8 mouse cellular contexts compared by ENCODE assay signal in the genomic region with DNA sequence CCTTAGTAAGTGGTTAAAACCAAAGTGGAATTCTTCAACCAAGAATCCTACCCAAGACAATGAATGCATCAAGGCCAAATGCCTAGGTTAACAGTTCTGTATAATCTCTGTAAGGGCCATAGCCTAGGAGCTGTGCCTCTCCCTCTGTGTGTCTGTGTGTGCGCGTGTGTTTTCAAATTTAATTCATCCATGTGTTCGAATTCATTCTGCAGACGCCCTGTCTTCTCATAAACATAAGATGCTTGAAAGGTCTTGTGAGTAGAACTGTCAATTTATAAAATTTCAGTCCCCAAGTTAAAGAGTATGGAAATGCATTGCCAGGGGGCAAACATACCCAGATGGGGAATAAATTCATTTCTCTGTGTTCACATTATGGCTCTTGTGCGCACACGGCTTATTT. TPM values are rescaled to one million over a fixed set of nuclear protein-coding genes. Genes with fewer than 3 reads are reported as not detected.
DNase-seq lines count a peak whose midpoint lies in the region; ATAC-seq and TF ChIP-seq lines count a peak whose summit lies in the region.
"Had no signal": no experiment of that assay in that cellular context is flagged by ENCODE, and none has a peak within 500 bp of the region (broad histone marks: within the 10 kb centered on the region; RNA-seq: fewer than 3 reads in every experiment).

No protein-coding gene starts in this region.

- no peaks in the 10 kb centered on the region for H3K27me3 ChIP-seq in forebrain, embryonic 16.5 days (replicated peaks; ENCODE audit: control insufficient read depth, insufficient read depth, low read length)
- peaks cover 9% of the 10 kb centered on the region; the same call in 1 of the 2 replicates for H3K27me3 ChIP-seq in limb, embryonic 12.5 days

- H3K9ac ChIP-seq in forebrain, embryonic 16.5 days (replicated peaks; ENCODE audit: low read depth, low read length): peak overlapping the region; percentile 68
- H3K9ac ChIP-seq in limb, embryonic 12.5 days (replicated peaks): peak overlapping the region; percentile 48

- no peak for TF ChIP-seq CTCF in lung, adult 2 months (IDR thresholded peaks at IDR 0.05; ENCODE audit: insufficient read depth, low read length)

- no peaks in the 10 kb centered on the region for H3K9me3 ChIP-seq in forebrain, embryonic 16.5 days (ENCODE audit: control insufficient read depth, low read length)
- H3K9me3 ChIP-seq in limb, embryonic 12.5 days: no peaks in the 10 kb centered on the region

- WGBS in lung, adult 2 months: 50% methylated on average over 6 of the region's 6 CpGs
- 5% methylated on average over 6 of the region's 6 CpGs for WGBS in forebrain, embryonic 16.5 days
- 18% methylated on average over 6 of the region's 6 CpGs for WGBS in limb, embryonic 12.5 days

- ATAC-seq in forebrain, embryonic 16.5 days: no peak
- no peak for ATAC-seq in limb, embryonic 12.5 days (ENCODE audit: insufficient number of reproducible peaks, insufficient read depth, low FRiP score, low TSS enrichment, low read depth)

- peak overlapping the region; percentile 78 for H3K4me2 ChIP-seq in forebrain, embryonic 16.5 days (ENCODE audit: low read length)
- H3K4me2 ChIP-seq in limb, embryonic 12.5 days: peak overlapping the region; percentile 67

- peak overlapping the region; percentile 34 for H3K4me3 ChIP-seq in lung, adult 2 months (replicated peaks; ENCODE audit: extremely low read depth, low read depth, low read length)
- peak overlapping the region; percentile 63 for H3K4me3 ChIP-seq in forebrain, embryonic 16.5 days (replicated peaks; ENCODE audit: low read length)
- H3K4me3 ChIP-seq in limb, embryonic 12.5 days (replicated peaks): peak overlapping the region; percentile 80

- no peaks in the 10 kb centered on the region for H3K36me3 ChIP-seq in forebrain, embryonic 16.5 days (ENCODE audit: control insufficient read depth, insufficient read depth)
- H3K36me3 ChIP-seq in limb, embryonic 12.5 days: no peaks in the 10 kb centered on the region

- no peak for DNase-seq in lung, adult 2 months
- DNase-seq in lung, postnatal 4 days: no peak
- peak; percentile 33 for DNase-seq in retina, postnatal 1 day
- DNase-seq in layer of hippocampus, adult 8-10 months (ENCODE audit: low spot score in 2 of 2): no peak
- DNase-seq in right cerebral cortex, postnatal 25 days: no peak
- DNase-seq: lung, adult 18-20 months had no signal

- no peaks in the 10 kb centered on the region; the same call in 1 of the 2 replicates for H3K4me1 ChIP-seq in lung, adult 2 months (ENCODE audit: control insufficient read depth, insufficient read depth, low read length)
- peaks cover 22% of the 10 kb centered on the region for H3K4me1 ChIP-seq in forebrain, embryonic 16.5 days (replicated peaks; ENCODE audit: control insufficient read depth, insufficient read depth, low read length)
- peaks cover 57% of the 10 kb centered on the region for H3K4me1 ChIP-seq in limb, embryonic 12.5 days (replicated peaks)

- TF ChIP-seq POLR2A in lung, adult 2 months (IDR thresholded peaks at IDR 0.05; ENCODE audit: borderline replicate concordance, extremely low read depth, low read depth, low read length): no peak

- H3K27ac ChIP-seq in forebrain, embryonic 16.5 days (ENCODE audit: low read length): peak overlapping the region; percentile 85
- H3K27ac ChIP-seq in limb, embryonic 12.5 days: no peak overlapping the region

RNA-seq across cellular contexts. Expression of gene Pbx1, which starts 3.8 kb away (rescaled TPM):
- polyA plus RNA-seq in lung, adult 2 months (2012; rRNA removed): 45.2 and 56.8 TPM in 2 replicates
- polyA plus RNA-seq in forebrain, embryonic 16.5 days (2015; fragmentation: Nextera tagmentation; extraction: Ambion mirVana): 82.9 and 91.2 TPM in 2 replicates
- polyA plus RNA-seq in limb, embryonic 12.5 days (2016; fragmentation: Nextera tagmentation; extraction: Ambion mirVana): 30.9 and 32.9 TPM in 2 replicates
- total RNA-seq in layer of hippocampus, adult 8-10 months (2022): 100 to 1,000 TPM; 117 to 134 (median 122) TPM
